Mouse (Mus musculus): ENCODE measurements around the gene Lefty2.
"Not testable (repeated sequence)": the region's sequence is repeated elsewhere in the genome, so short reads cannot be mapped to it uniquely, and the experiment has no call there.

Lefty2 gene

DNA sequence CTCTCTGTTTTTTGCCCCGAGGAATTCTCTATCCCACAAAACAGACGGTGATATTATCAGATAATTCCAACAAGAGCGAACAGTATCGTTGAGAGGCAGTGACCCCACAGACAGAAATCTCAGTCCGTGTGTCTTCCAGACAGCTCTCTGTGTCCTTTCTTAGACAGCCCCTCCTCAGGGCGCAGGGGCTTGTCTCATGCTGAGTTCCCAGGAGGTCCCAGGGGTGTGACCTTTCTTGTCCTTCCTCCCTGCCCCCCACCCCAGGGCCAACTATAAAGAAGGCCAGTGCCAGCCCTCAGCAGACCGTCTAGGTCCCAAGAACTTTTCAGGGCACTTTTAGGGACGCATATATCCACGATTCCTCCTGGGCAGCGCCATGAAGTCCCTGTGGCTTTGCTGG, at the start of gene Lefty2:
TSS of gene Lefty2 (plus strand) at position 301 of the 400 bp plus-strand sequence.
- DNase-seq, result no peak

GRCm38 (mm10) chr1:180848114-180848510, 44.8 kb upstream of the Lefty2 start:
- DNase-seq, result peak; percentile 47 to 64

DNA sequence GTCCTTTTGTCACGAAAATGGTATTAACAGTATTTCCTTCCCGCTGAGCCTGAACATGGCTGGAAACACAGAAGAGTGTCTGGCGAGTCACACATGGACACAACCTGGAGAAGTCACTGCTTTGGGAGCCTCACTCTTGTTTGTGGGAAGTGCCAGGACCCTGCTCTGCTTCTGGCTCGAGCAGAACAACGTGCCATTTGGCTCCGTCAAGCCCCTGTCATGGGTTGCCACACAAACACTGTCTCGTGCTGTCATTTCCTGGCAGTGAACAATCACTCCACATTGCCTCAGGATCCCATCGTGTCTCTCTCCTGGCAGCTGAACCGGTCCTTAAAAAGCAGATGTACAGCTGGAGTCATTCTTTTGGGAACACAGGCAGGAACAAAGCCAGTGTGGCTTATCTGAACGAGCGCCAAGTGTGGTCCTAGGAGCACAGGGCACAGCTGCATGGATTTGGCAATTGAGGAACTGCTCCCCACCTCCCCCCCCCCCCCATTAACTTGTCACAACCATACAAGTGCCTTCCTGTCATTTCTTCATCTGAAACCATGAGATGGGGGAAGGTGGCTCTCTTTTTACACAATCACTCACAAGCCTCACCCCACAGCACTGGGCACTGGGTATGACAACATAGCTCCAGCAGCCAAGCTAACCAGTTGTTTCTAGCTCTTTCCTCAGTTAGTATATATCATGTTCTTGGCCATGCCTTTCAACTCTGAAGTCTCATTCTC, 44.2 kb upstream of the Lefty2 start:
- DNase-seq, result peak; percentile 45 to 60

DNA sequence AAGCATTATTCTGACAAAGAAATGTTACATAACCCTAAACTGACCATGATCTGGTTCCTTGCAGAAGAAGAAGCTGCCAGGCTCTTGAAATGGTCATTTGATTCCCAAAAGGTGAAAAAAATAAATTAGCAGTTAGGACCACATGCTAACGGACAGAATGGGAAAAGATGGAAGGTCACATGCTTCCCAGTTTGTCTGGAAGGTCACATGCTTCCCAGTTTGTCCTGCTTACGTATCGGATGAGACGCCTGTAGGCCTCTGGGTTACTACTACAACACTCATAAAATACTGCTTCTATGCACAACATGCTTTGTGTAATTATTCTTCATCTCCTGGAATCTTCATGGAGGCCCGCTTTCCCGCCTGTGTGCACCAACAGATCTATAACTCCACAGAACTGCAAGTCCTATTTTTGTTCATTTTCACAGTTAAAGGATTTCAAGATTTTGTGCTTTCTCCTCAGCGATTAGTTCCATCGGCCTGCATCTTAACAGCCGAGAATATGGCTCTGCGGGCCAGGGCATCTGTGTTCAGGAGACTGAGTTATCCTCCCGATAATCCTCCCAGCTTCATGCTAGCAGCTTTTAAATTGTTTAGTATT, 43.1 kb upstream of the Lefty2 start:
- no peak for DNase-seq

- DNase-seq, result peak; percentile 100
These were observed 42.3 kb upstream of the Lefty2 start, which contains the start of gene Sde2 for GRCm38 (mm10) chr1:180850316-180851270. TSS of gene Sde2 (plus strand) at chr1:180851127.

GRCm38 (mm10) chr1:180858763-180859162, 34.1 kb upstream of the Lefty2 start:
- no peak for DNase-seq

DNA sequence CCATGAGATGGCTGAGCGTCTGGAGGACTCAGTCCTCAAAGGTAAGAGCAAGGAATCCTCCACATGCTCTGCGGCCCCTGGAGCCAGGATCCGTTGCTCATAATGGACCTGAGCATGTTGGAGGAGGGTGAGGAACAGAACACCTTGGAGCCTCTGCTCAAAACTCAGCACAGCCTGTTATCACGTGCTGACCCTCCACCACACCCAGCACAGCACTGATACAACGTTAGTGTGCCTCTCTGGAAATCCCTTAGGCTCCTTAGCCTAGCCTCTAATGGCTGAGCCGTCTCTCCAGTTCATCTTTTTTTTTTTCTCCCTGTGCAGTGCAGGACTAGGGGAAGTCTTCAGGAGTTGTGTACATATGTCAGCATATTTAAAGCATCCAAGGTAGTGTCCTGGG, 32.9 kb upstream of the Lefty2 start:
- DNase-seq, result no peak

DNA sequence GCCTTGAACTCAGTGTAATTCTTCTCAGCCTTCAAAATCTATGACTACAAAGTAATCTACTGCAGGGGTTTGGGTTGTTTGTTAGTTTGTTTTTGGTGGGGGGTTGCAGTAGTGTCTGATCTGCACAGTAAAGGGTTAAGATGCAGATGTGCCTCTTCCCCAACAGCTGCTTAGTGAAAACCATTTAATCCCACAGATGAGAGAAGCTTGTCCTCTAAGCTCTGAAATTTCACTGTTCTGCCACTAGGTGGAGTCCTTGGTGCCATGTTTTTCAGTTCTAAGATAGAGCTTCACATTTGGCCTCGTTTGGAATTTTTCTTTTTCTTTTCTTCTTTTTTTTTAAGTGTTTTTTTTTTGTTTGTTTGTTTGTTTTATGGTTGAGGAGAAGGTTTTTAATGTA, 29.3 kb upstream of the Lefty2 start:
- DNase-seq, result no peak

DNA sequence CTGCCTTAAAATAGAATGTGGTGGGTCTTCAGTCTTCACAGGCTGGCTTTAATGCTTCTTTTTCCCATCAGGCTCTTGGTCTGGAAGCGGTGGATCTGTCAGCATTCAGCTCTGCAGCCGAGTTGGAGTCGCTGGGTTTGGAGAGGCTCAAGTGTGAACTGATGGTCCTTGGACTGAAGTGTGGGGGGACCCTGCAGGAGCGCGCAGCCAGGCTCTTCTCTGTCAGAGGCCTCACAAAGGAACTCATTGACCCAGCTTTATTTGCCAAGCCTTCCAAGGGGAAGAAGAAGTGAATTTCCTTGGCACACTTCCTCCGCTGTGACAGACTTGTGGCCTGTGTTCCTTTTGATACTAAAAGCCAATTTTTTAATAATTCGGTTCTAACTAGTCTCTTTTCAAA, 26.9 kb upstream of the Lefty2 start:
- no peak for DNase-seq

DNA sequence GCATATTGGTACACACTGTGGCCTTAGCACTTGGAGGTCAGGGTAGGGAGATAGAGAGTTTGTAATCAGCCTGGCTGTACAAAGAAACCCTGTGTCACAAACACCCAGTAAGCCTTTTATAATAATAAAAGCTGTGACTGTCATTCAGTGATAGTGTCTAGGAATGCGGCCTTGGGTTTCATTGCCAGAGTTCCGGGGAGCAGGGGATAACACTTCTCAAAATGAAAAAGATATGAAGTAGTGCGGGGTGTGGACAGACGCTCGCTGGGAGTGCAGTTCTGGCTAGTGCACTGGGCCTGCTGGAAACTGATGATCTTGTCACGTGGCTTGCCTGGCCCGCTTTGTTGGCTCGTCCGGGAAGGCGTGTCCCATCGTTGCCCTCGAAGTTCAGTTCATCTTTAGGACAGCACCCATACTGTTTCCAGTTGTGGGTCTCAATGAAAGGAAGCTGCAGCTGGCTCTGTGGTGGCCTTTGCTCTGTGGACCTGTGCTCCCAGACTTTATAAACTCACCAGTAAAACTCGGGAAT, 22.7 kb upstream of the Lefty2 start:
- DNase-seq, result no peak

GRCm38 (mm10) chr1:180873861-180874484, 18.9 kb upstream of the Lefty2 start:
- DNase-seq, result peak; percentile 45 to 55

- DNase-seq, result no peak
These were observed 18.3 kb upstream of the Lefty2 start for GRCm38 (mm10) chr1:180874615-180875014.

DNA sequence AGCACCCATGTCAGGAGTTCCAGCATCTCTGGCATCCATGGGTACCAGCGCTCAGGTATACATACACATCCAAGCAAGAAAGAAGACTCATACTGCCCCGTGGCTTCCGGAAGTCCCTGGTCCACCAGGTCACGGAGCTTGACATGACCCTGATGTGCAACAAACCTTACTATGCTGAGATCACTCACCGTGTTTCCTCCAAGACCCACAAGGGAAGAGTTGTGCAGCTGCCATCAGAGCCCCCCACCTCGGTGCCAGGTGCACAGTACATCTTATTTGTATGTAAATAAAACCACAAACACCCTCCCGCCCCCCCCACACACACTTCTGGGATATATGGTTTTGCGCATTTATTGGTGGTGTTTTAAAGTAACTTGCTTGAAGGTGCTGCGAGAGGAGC, 17.8 kb upstream of the Lefty2 start:
- DNase-seq, result peak; percentile 53 to 66

- no peak for DNase-seq
These were observed 15.4 kb upstream of the Lefty2 start for GRCm38 (mm10) chr1:180877466-180877865.

GRCm38 (mm10) chr1:180881768-180882167, 11.1 kb upstream of the Lefty2 start:
- DNase-seq, result no peak

GRCm38 (mm10) chr1:180883731-180884130, 9.2 kb upstream of the Lefty2 start:
- peak in 1 of 2 experiments; percentile 42 for DNase-seq

DNA sequence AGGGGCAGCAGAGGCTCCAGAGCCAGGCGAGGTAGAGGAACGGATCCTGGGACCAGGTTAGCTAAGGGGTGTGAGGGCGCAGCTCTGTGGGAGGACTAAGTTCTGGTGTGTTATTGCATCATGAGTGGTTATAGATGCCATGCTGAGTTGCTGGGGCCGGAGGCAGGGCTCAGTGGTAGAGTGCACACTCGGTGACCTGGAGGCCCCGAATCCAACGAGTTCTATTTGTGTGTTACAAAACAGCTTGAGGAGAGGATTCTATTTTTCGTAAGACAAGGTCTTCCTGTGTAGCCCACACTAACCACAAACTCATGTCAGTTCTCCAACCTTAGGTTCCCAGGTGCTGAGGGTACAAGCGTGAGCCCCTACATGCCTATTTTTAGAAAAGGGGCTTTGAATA, 8.4 kb upstream of the Lefty2 start:
- peak; percentile 37 to 59 for DNase-seq

DNA sequence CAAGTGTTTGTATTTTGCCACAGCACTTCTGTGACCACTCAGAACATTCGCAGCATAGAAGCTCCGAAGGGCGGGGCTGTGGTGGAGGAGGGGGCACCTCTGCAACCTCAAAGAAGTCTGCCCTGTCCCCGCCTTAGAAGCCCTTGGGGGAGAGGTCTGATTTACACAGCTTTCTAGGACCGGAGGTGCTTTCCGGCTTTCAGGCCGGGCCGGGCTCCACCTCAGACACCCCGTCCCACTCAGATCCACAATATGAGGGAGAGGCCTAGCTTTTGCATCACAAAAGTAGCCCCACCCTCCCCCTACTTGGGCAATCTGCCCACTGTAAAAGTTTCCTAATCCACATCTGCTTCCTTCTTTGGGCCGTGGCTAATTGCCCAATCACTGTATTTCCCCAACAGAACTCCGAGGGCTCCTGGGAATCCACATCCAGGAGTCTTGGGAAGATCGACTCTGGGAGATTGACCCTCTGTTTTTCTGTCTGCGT, 4.3 kb upstream of the Lefty2 start:
- DNase-seq, result no peak

- DNase-seq, result no peak
These were observed 3.7 kb upstream of the Lefty2 start for GRCm38 (mm10) chr1:180889172-180889571.

GRCm38 (mm10) chr1:180889841-180890240, 3.1 kb upstream of the Lefty2 start:
- peak in 1 of 2 experiments; percentile 52 for DNase-seq

- not testable (repeated sequence) for DNase-seq
These were observed 1.4 kb downstream of the Lefty2 start for GRCm38 (mm10) chr1:180894088-180894987.

Measured in thymus, adult 18-20 months (tissue).